Mouse (Mus musculus) kidney, postnatal 10 days (tissue): ENCODE measurements around the gene Nup210l.
"Not testable (repeated sequence)": the region's sequence is repeated elsewhere in the genome, so short reads cannot be mapped to it uniquely, and the experiment has no call there.

ENCODE experiments used
- DNase-seq: peaks from one replicate; pipeline ENCODE4 v3.0.0; 2021; ENCODE audit warnings: mixed read lengths

Gene Nup210l

DNA sequence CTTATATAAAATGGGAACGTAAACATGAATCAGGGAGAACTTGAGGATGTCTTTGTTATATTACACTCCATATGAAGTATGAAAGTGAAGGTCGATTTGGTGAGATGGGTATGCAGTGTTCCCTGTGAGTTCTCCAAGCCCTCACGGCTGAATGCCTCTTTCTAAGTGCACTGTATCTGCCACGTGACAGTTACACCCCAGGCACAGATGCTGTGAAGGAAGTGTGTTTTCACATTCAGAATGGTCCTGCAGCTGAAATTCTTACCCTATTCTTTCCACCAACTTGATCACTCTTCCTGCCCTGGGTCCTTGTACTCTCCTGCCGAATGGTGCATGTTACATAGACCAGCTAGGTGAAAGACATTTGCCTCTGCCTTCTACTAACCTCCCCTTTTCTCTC, 6.0 kb upstream of the Nup210l start:
- no peak for DNase-seq

- no peak for DNase-seq
Measured at GRCm38 (mm10) chr3:90101010-90101409, 2.9 kb upstream of the Nup210l start.

GRCm38 (mm10) chr3:90101673-90102072, 2.3 kb upstream of the Nup210l start:
- DNase-seq = no peak

GRCm38 (mm10) chr3:90102239-90102638, 1.7 kb upstream of the Nup210l start:
- no peak for DNase-seq

DNA sequence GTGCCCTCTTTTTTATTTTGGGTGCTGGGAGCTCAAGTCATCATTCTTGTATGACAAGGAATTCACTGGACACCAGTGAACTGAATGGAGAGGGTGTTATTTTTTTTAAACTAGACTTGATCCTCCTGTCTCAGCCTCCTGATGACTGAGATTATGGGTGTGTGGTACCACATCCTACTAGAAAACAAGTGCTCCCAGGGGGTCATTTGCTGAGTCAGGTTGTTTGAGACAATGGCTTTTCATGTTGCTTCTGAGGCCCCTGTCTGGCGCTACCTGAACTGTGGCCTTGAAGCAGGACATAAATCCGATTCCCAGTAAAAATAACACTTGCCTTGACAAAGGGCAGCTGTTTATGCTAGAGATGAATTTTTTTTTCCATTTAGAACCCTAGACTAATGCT, 756 bp upstream of the Nup210l start:
- DNase-seq = no peak

- no peak for DNase-seq
Measured at GRCm38 (mm10) chr3:90111706-90112105, 7.8 kb downstream of the Nup210l start.

- no peak for DNase-seq
Measured at GRCm38 (mm10) chr3:90114342-90114741, 10.4 kb downstream of the Nup210l start.

DNA sequence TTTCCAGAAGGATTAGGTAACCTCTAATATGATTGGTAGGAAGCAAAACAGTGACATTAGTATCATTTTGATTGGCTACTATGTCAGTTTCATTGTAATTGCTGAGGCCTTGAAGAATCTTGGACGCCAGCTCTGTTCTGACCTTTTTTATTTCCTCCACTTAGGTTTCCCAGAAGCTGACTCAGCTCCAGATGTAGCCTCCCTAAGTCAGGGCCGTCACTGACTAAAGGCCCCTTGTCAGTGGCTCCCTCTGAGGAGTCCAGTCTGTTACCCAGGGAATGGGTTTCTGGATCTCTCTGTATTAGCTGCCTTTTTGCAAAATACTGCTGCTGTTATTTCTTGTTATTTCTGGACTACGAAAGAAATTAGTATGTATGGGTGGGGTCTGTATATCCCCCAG, 11.6 kb downstream of the Nup210l start:
- no peak for DNase-seq

GRCm38 (mm10) chr3:90118132-90118790, 14.3 kb downstream of the Nup210l start:
- DNase-seq = no peak

GRCm38 (mm10) chr3:90122036-90122435, 18.1 kb downstream of the Nup210l start:
- DNase-seq = not testable (repeated sequence)

DNA sequence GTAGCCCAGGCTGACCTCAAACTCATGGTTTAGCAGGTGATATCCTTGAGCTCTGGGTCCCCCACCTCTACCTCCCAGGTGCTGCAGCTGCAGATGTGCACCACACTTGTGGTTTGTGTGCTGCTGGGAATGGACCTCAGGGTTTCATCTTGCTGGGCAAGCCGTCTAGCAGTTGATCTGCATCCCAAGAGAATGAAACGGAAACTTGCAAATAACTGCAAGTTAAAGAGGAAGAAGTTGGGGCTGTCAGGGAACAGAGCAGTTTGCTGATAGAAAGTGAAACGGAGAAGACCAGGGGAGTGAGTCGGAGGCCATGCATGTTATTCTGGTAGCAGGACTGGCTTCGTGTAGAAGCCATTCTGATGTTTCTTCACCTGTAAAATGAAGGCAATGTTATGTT, 21.8 kb downstream of the Nup210l start:
- DNase-seq = no peak

DNA sequence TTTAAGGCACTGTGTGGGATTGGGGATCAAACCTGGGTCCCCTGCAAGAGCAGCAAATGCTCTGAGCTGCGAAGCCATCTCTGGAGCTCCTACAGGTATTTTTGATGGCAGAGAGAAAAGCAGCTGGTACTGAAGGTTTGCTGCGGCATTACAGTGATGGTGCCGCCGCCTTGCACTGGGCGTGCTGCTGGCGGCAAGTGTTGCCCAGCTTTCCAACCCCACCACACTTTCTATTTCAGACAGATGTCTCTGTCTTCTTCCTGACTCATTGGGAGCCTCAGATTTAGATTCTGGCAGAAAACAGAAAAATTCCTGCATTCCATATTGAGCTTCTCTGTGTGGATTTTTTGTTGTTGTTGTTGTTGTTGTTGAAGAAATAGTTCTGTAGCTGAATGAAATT, 23.9 kb downstream of the Nup210l start:
- no peak for DNase-seq

GRCm38 (mm10) chr3:90132745-90133144, 28.8 kb downstream of the Nup210l start:
- DNase-seq = no peak

- DNase-seq = no peak
Measured at GRCm38 (mm10) chr3:90133331-90133730, 29.4 kb downstream of the Nup210l start.

DNA sequence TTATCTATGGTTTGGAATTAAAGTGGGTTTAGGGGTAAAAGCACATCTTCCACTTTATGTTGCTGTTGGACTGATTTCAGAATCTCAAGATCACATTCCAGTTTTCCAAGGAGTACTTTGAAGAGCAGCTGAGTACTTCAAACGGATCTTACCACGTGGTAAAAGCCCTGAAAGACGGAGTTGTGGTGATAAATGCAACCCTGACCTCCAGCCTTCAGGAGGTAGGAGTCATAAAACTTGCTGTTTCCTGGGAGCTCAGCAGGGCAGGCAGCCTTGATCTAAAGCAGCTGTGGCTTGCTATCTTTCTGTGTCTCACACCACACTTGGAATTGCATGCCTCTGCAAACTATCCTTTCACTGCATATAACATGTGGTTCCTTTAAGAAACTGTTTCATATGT, 30.6 kb downstream of the Nup210l start:
- DNase-seq = no peak

- no peak for DNase-seq
Measured at GRCm38 (mm10) chr3:90134993-90135392, 31.1 kb downstream of the Nup210l start.

DNA sequence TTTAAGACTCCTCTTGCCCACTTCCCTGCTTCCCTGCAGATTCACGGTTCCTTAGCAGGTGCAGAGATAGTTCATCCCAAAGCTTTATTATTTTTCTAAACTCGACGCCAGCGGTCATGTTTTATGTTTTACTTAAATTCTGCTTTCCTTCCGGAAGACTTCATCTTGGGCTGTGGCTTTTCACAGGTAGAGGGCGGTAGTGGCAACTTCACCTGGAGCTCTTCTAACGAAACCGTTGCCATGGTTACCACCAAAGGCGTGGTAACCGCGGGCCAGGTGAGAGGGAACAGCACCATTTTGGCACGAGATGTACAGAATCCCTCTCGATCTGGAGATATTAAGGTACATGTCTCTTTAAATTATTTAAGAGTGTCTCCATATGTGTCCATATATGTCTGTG, 32.7 kb downstream of the Nup210l start:
- DNase-seq = peak; percentile 26

DNA sequence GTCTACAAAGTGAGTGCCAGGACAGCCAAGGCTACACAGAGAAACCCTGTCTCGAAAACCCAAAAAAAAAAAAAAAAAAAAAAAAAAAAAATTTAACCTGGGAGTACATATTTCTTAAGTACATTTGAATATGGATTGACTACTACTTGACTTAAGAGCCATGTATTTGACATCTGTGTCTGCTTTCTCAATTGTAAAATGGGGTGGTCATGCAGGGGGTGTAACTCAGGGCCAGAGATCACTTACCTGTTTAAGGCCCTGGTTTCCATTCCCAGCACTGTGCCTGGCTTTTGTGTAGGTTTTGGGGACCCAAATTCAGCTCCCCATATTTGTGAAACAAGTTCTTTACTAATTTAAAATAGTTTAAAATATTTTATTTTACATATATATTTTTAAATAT, 33.7 kb downstream of the Nup210l start:
- DNase-seq = no peak

DNA sequence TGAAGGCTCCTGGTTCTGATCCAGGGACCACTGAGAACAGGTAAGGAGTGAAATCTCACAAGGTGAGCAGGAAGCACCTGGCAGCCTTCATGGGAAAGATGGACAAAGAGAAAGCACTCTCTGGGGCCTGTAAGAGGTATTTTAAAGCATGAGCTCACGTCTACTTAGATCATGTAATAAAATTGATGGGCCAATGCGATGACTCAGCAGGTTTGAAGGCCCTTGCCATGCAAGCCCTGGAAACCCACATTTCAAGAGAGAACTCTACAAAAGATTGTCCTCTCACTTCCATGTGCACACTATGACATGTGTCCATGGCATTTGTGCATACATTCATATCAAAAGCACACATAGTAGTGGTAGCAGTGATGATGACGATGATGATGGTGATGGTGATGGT, 36.0 kb downstream of the Nup210l start:
- no peak for DNase-seq

GRCm38 (mm10) chr3:90145461-90145860, 41.5 kb downstream of the Nup210l start:
- DNase-seq = no peak

DNA sequence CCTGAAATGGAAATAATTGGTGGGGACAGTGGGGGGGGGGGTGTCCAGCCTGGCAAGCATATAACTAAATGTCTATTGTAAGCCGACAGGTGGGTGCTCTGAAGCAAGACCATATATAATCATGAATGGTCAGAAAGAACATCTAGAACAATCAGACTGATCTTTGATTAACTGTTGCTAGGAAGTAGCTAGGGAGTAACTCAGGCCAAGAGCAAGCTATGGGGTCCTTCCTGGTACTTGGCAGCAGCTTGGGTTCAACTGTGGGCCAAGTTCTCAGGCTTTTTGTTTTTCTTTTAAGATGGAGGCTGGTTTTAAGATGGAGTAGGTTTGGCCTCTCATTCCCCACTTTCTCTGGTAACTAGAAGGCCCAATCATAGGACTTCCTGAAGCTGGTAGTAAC, 42.7 kb downstream of the Nup210l start:
- no peak for DNase-seq

DNA sequence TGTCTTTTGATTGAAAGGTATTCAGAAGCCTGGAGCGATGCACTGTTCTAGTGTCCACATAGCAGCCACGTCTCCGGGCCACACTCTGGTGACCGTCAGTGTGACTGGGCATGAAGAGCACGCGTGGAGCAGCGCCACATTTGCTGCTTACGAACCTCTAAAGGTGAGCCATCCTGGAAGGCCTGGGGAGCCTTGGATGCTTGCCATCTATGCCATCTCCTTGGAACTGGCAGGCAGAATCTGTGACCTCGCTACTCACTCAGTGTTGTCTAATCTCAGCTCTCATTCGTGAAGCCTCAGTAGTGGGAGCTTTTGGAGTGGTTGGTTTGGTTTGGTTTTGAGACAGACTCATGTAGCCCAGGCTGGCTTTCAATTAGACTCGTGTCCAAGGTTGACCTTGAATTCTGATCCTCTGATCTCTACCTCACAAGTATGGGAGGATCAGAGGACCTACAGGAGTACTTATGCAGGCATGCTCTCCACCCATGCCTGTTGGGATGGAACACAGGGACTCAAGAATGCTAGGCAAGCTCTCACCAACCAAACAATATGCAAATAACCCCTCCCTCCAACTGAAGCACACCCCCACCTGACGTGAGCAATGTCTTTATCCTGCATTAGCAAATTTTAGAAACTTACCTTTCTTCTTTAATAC, 47.3 kb downstream of the Nup210l start:
- DNase-seq = no peak

DNA sequence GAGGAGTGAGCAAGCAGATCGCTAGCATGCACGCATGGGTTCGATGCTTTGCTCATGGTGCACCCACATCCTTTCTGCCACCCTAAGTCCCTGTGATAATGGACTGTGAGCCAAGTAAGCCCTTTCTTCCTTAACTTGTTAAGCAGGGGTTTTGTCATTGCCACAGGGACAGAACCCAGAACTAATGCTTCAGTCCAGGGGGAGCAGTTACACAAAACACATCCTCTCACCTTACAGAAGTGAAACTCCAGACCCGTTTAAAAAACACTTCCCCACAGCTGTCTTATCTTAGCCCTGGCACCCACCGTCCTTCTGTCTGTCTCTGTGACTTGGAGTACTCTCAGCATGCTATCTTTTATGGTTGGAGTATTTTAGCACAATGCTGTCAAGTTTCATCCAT, 52.1 kb downstream of the Nup210l start:
- DNase-seq = no peak

GRCm38 (mm10) chr3:90159757-90160156, 55.8 kb downstream of the Nup210l start:
- DNase-seq = peak; percentile 33

- DNase-seq = no peak
Measured at GRCm38 (mm10) chr3:90161541-90161940, 57.6 kb downstream of the Nup210l start.
